Mouse (Mus musculus) heart, embryonic 11.5 days (tissue): ENCODE measurements around the gene Sema6d. TPM values are rescaled to one million over a fixed set of nuclear protein-coding genes. Genes with fewer than 3 reads are reported as not detected.
A peak's percentile ranks its signal among the peaks of the same experiment; 100 is the strongest.

ENCODE experiments used
- ATAC-seq: fragments of 200-750 bp; cut with Nextera tagmentation; replicated peaks from 2 replicates; pipeline ENCODE4 v1.8.0; 2017; ENCODE audit warnings: moderate library complexity; ENCODE audit not compliant: insufficient number of reproducible peaks, low FRiP score, low TSS enrichment
- H3K27ac ChIP-seq: fragments of 300-500 bp; sonication (generic); 2 replicates; pipeline ENCODE4 v1.5.1; 2014; ENCODE audit warnings: mild to moderate bottlenecking, low read depth, low read length
- H3K27me3 ChIP-seq: fragments of 300-500 bp; sonication (generic); 2 replicates; pipeline ENCODE4 v1.6.1; 2014; ENCODE audit warnings: mild to moderate bottlenecking, low read length, mixed read lengths; ENCODE audit not compliant: control insufficient read depth, insufficient read depth
- H3K36me3 ChIP-seq: fragments of 300-500 bp; sonication (generic); 2 replicates; pipeline ENCODE4 v1.6.1; 2014; ENCODE audit warnings: mild to moderate bottlenecking, low read length, moderate library complexity, mixed read lengths; ENCODE audit not compliant: control insufficient read depth, insufficient read depth
- H3K4me1 ChIP-seq: fragments of 300-500 bp; sonication (generic); 2 replicates; pipeline ENCODE4 v1.6.1; 2014; ENCODE audit warnings: low read length; ENCODE audit not compliant: control insufficient read depth, insufficient read depth
- H3K4me2 ChIP-seq: fragments of 300-500 bp; sonication (generic); 2 replicates; pipeline ENCODE4 v1.6.1; 2014; ENCODE audit warnings: mild to moderate bottlenecking, moderate library complexity
- H3K4me3 ChIP-seq: fragments of 300-500 bp; sonication (generic); 2 replicates; pipeline ENCODE4 v1.5.1; 2014; ENCODE audit warnings: low read depth, low read length
- H3K9ac ChIP-seq: fragments of 300-500 bp; sonication (generic); 2 replicates; pipeline ENCODE4 v1.6.1; 2014; ENCODE audit warnings: mild to moderate bottlenecking, low read depth, low read length, moderate library complexity
- H3K9me3 ChIP-seq: fragments of 300-500 bp; sonication (generic); replicated peaks from 2 replicates; pipeline ENCODE4 v1.6.1; 2016; ENCODE audit warnings: low read length; ENCODE audit not compliant: control insufficient read depth
- WGBS: fragments of 180-500 bp; shearing (Covaris S2); extraction: QIAGEN DNeasy Blood & Tissue Kit; methylation state at CpG from one replicate; pipeline ENCODE4 v1.1.7; 2014; ENCODE audit not compliant: insufficient replicate concordance; 5-methylcytosine and 5-hydroxymethylcytosine counted together
- polyA plus RNA-seq: library from polyadenylated mRNA; unstranded; fragments of >200 nt; fragmentation: Nextera tagmentation; extraction: Ambion mirVana; gene quantifications from 2 replicates; pipeline ENCODE4 v1.2.1, GENCODE M21; 2014

Gene Sema6d
- polyA plus RNA-seq, 1 experiment from 2014 or later = 24.9 TPM

- ATAC-seq = no peak
- Histone ChIP-seq H3K9ac (no peak overlapping the region), H3K4me1 (peaks cover 9% of the 10 kb centered on the region), H3K4me2 (no peak overlapping the region), H3K27ac (no peak overlapping the region), H3K4me3 (no peak overlapping the region), H3K36me3 (no peaks in the 10 kb centered on the region), H3K27me3 (no peaks in the 10 kb centered on the region), H3K9me3 (no peaks in the 10 kb centered on the region)
- 61% methylated on average over 12 of the region's 12 CpGs for WGBS
Measured at GRCm38 (mm10) chr2:124435382-124436002, 345.7 kb downstream of the Sema6d start.

DNA sequence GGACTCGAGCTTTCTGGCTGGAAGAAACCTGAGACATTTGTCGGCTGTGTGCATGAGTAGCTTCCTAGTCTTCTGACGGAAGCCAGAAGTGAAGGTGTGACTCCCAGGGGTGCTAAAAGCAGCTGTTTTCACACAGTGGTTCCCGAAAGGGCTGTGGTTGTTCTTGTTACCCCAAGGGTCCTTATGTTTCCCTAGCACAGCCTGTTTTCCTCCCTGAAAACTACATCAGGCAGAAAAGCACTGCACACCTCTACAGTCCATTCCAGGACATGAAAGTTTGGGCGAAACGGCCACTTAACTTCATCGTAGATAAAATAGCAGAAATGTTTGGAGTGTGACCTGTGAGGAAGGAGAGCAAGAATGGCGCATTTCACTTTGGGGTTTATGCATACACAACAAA, 346.9 kb downstream of the Sema6d start:
- ATAC-seq = no peak
- Histone ChIP-seq H3K27ac (no peak overlapping the region), H3K9me3 (no peaks in the 10 kb centered on the region), H3K9ac (peak overlapping the region; percentile 44; the same call in 1 of the 2 replicates), H3K36me3 (no peaks in the 10 kb centered on the region), H3K4me2 (no peak overlapping the region), H3K27me3 (no peaks in the 10 kb centered on the region), H3K4me1 (peaks cover 9% of the 10 kb centered on the region), H3K4me3 (no peak overlapping the region)
- WGBS = 37% methylated on average over 8 of the region's 8 CpGs

GRCm38 (mm10) chr2:124444199-124444598, 354.4 kb downstream of the Sema6d start:
- H3K4me3 ChIP-seq = no peak overlapping the region
- no peak overlapping the region for H3K4me2 ChIP-seq
- H3K36me3 ChIP-seq = no peaks in the 10 kb centered on the region
- no peak overlapping the region for H3K9ac ChIP-seq
- no peaks in the 10 kb centered on the region for H3K27me3 ChIP-seq
- H3K4me1 ChIP-seq = peaks cover 7% of the 10 kb centered on the region
- 57% methylated on average over 2 of the region's 2 CpGs for WGBS
- no peak overlapping the region for H3K27ac ChIP-seq
- no peak for ATAC-seq
- no peaks in the 10 kb centered on the region for H3K9me3 ChIP-seq

DNA sequence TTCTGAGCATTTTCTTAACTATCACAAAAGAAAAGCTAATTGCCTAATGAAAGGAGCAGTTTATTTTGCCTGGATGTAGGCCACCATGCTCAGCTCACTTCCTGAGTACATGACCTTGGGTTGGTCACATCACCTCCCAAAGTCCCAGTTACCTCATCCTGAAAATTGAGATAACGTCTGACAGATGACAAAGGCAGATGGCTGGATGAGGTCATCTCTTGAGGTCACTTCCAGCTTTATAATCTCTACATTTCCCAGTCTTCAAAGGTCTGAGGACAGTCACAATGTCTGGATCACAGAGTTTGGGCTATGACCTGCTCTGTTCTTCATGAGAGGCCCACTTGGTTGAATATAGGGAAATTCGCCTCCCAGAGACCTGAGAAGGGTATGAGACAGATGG, 366.1 kb downstream of the Sema6d start:
- Histone ChIP-seq H3K36me3 (no peaks in the 10 kb centered on the region), H3K9ac (no peak overlapping the region), H3K4me1 (peaks cover 18% of the 10 kb centered on the region; the same call in 1 of the 2 replicates), H3K27ac (no peak overlapping the region), H3K27me3 (no peaks in the 10 kb centered on the region), H3K9me3 (no peaks in the 10 kb centered on the region), H3K4me3 (no peak overlapping the region), H3K4me2 (no peak overlapping the region)
- no peak for ATAC-seq
- 58% methylated on average over 2 of the region's 2 CpGs for WGBS

- no peak overlapping the region for H3K9ac ChIP-seq
- ATAC-seq = no peak
- peaks cover 29% of the 10 kb centered on the region for H3K4me1 ChIP-seq
- H3K36me3 ChIP-seq = no peaks in the 10 kb centered on the region
- 85% methylated on average over 4 of the region's 4 CpGs for WGBS
- no peaks in the 10 kb centered on the region for H3K27me3 ChIP-seq
- H3K27ac ChIP-seq = no peak overlapping the region
- no peak overlapping the region for H3K4me3 ChIP-seq
- H3K9me3 ChIP-seq = no peaks in the 10 kb centered on the region
- H3K4me2 ChIP-seq = no peak overlapping the region
Measured at GRCm38 (mm10) chr2:124456999-124457398, 367.2 kb downstream of the Sema6d start.

DNA sequence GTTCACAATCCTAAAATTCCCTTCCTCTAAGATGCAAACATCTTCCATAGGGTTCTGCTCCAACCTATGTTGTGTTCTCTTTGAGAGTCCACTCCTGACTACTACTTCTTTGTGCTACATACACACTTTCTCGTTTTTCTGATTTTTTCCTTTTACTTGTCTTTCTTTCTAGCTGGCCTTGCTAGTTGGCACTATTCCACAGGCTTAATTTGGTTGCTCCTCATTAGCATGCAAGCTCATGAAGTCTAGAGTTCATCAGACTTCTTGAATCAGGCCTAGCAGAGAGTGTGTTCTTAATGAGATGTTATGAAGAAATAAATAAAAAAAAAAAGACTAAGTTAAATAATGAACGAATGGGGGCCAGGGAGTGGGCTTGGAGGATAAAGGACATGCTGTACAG, 368.3 kb downstream of the Sema6d start:
- H3K36me3 ChIP-seq = no peaks in the 10 kb centered on the region
- no peaks in the 10 kb centered on the region for H3K27me3 ChIP-seq
- 79% methylated on average over 2 of the region's 2 CpGs for WGBS
- no peak overlapping the region for H3K27ac ChIP-seq
- no peak overlapping the region for H3K4me2 ChIP-seq
- no peak overlapping the region for H3K4me3 ChIP-seq
- H3K9me3 ChIP-seq = no peaks in the 10 kb centered on the region
- no peak for ATAC-seq
- no peak overlapping the region for H3K9ac ChIP-seq
- H3K4me1 ChIP-seq = peaks cover 30% of the 10 kb centered on the region

- ATAC-seq = peak; percentile 81
- Histone ChIP-seq H3K4me2 (0 out of 2 replicates have a peak overlapping the region, but pooled peaks have one; percentile 4), H3K27ac (peak overlapping the region; percentile 76), H3K9ac (no peak overlapping the region), H3K4me1 (peaks cover 30% of the 10 kb centered on the region), H3K36me3 (no peaks in the 10 kb centered on the region), H3K9me3 (no peaks in the 10 kb centered on the region), H3K27me3 (no peaks in the 10 kb centered on the region), H3K4me3 (no peak overlapping the region)
- WGBS = 12% methylated on average over 2 of the region's 2 CpGs
Measured at GRCm38 (mm10) chr2:124460956-124461355, 371.2 kb downstream of the Sema6d start.

- Histone ChIP-seq H3K27me3 (no peaks in the 10 kb centered on the region), H3K9me3 (no peaks in the 10 kb centered on the region), H3K9ac (no peak overlapping the region), H3K4me2 (no peak overlapping the region), H3K4me1 (peaks cover 34% of the 10 kb centered on the region), H3K27ac (peak overlapping the region; percentile 76), H3K36me3 (no peaks in the 10 kb centered on the region), H3K4me3 (no peak overlapping the region)
- WGBS = 17% methylated on average over 3 of the region's 3 CpGs
- no peak for ATAC-seq
Measured at GRCm38 (mm10) chr2:124461378-124461851, 371.6 kb downstream of the Sema6d start.
